Mouse (Mus musculus) forebrain, postnatal 0 days (tissue): ENCODE results near the gene Ndufs4. TPM values are rescaled to one million over a fixed set of nuclear protein-coding genes. Genes with fewer than 3 reads are reported as not detected.

Experiments
- ATAC-seq: fragments of 200-750 bp; cut with Nextera tagmentation; 2 replicates; pipeline ENCODE4 v1.8.0; 2017; ENCODE audit warnings: mild to moderate bottlenecking, moderate library complexity
- DNase-seq: peaks from one replicate; pipeline ENCODE4 v3.0.0-alpha.2; 2015
- H3K27ac ChIP-seq: fragments of 300-500 bp; sonication (generic); 2 replicates; pipeline ENCODE4 v1.5.1; 2014; ENCODE audit warnings: low read depth, mild to moderate bottlenecking, antibody characterized with exemption, low read length, moderate library complexity, mixed read lengths
- H3K27me3 ChIP-seq: fragments of 300-500 bp; sonication (generic); 2 replicates; pipeline ENCODE4 v1.6.1; 2014; ENCODE audit warnings: mild to moderate bottlenecking, low read length, mixed read lengths; ENCODE audit not compliant: insufficient read depth
- H3K36me3 ChIP-seq: fragments of 300-500 bp; sonication (generic); 2 replicates; pipeline ENCODE4 v1.6.1; 2014; ENCODE audit warnings: mild to moderate bottlenecking, moderate library complexity; ENCODE audit not compliant: insufficient read depth
- H3K4me1 ChIP-seq: fragments of 300-500 bp; sonication (generic); 2 replicates; pipeline ENCODE4 v1.6.1; 2014; ENCODE audit warnings: antibody characterized with exemption; ENCODE audit not compliant: insufficient read depth
- H3K4me2 ChIP-seq: fragments of 300-500 bp; sonication (generic); 2 replicates; pipeline ENCODE4 v1.6.1; 2014; ENCODE audit warnings: low read depth, mild to moderate bottlenecking, moderate library complexity
- H3K4me3 ChIP-seq: fragments of 300-500 bp; sonication (generic); 2 replicates; pipeline ENCODE4 v1.5.1; 2014; ENCODE audit warnings: low read depth, low read length, mixed read lengths
- H3K9ac ChIP-seq: fragments of 300-500 bp; sonication (generic); 2 replicates; pipeline ENCODE4 v1.6.1; 2014; ENCODE audit warnings: mild to moderate bottlenecking
- H3K9me3 ChIP-seq: fragments of 300-500 bp; sonication (generic); 2 replicates; pipeline ENCODE4 v1.6.1; 2016; ENCODE audit warnings: low read length
- CTCF ChIP-seq: sonication (generic); IDR thresholded peaks from 2 replicates; pipeline ENCODE4 v1.5.1; 2016; ENCODE audit warnings: antibody characterized with exemption, control low read depth, low read depth
- WGBS: fragments of 180-500 bp; shearing (Covaris S2); extraction: QIAGEN DNeasy Blood & Tissue Kit; methylation state at CpG from one replicate; pipeline ENCODE4 v1.1.7; 2014; 5-methylcytosine and 5-hydroxymethylcytosine counted together
- polyA plus RNA-seq: library from polyadenylated mRNA; unstranded; fragments of >200 nt; fragmentation: Nextera tagmentation; extraction: Ambion mirVana; gene quantifications from 2 replicates; pipeline ENCODE4 v1.2.1, GENCODE M21; 2015
- total RNA-seq: library from RNA; depleted of rRNA; stranded (reverse); fragments of >200 nt; gene quantifications from 2 replicates; pipeline ENCODE4 v1.2.3, GENCODE M21; 2014; rRNA removed

Gene Ndufs4
- total and polyA plus RNA-seq, 2 experiments from 2014 or later: 86.2 to 397 TPM

GRCm38 (mm10) chr13:114277277-114277676 is 110.8 kb downstream of the Ndufs4 start:
- 95% methylated on average over 5 of the region's 5 CpGs for whole genome bisulfite sequencing
- Histone ChIP-seq H3K9me3 (no peaks in the 10 kb centered on the region), H3K4me1 (no peaks in the 10 kb centered on the region), H3K36me3 (no peaks in the 10 kb centered on the region), H3K4me3 (no peak overlapping the region), H3K4me2 (no peak overlapping the region), H3K27me3 (no peaks in the 10 kb centered on the region), H3K9ac (no peak overlapping the region), H3K27ac (no peak overlapping the region)
- ATAC-seq: no peak
- TF ChIP-seq CTCF: no peak
- no peak for DNase-seq

DNA sequence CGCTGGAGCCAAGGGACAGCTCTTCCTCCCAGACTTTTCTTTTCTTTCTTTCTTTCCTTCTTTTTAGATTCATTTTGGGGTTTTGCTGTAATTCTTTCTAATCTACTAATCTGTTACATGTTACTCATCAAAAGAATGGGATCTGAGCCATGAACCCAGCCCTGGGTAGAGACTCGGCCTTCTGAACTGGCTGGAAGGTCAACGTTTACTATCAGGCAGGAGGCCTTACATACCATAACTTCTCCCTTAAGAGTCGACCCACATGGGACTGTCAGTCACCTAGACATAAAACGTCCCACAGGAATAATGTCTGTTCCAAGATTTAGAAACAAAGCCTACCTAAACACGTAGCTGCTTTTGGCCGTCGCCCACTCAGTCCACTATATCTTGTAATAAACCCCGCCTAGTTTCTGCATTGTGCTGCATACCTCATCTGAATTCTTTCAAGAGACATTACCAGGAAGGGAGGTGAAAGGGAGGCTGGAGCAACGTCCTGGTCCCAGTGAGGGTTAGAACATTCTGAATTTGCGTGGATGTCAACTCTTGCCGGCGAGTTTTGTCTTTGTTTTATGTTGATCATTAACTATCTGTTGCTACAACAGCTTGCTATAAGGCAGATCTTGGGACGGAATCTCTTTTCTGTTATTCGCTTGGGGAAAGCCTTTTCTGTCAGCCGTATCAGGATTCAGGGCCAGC is 116.5 kb downstream of the Ndufs4 start:
- no peak for ATAC-seq
- Histone ChIP-seq H3K27ac (no peak overlapping the region), H3K9ac (no peak overlapping the region), H3K36me3 (no peaks in the 10 kb centered on the region), H3K9me3 (no peaks in the 10 kb centered on the region), H3K4me3 (no peak overlapping the region), H3K4me1 (no peaks in the 10 kb centered on the region), H3K27me3 (no peaks in the 10 kb centered on the region), H3K4me2 (no peak overlapping the region)
- no peak for TF ChIP-seq CTCF
- WGBS: 82% methylated on average over 16 of the region's 16 CpGs
- no peak for DNase-seq

DNA sequence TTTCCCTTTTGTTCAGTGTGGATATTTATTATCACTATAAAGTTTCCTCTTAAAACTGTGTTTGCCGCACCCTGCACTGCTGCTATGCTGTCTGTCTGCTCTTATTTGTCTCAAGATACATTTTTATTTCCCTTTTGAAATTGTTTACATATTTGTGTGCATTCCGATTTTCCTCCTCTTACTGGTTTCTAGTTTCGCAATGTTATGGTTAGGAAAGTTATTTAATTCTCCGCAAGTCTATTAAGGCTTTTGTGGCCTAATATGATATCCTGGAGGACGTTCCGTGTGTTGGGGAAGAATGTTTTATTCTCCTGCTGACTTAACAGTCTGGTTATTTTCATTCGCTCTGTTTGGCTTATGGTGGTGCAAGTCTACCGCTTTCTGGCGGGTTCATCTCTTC is 120.3 kb downstream of the Ndufs4 start:
- no peak for DNase-seq
- ATAC-seq: no peak
- Histone ChIP-seq H3K27me3 (no peaks in the 10 kb centered on the region), H3K4me3 (no peak overlapping the region), H3K4me1 (no peaks in the 10 kb centered on the region), H3K4me2 (no peak overlapping the region), H3K9me3 (no peaks in the 10 kb centered on the region), H3K27ac (no peak overlapping the region), H3K36me3 (no peaks in the 10 kb centered on the region), H3K9ac (no peak overlapping the region)
- 94% methylated on average over 9 of the region's 9 CpGs for WGBS
- TF ChIP-seq CTCF: no peak

GRCm38 (mm10) chr13:114260486-114261205 is 127.4 kb downstream of the Ndufs4 start:
- no peaks in the 10 kb centered on the region for H3K4me1 ChIP-seq
- DNase-seq (no peak), ATAC-seq (no peak)
- no peaks in the 10 kb centered on the region for H3K36me3 ChIP-seq
- 60% methylated on average over 7 of the region's 7 CpGs for WGBS
- H3K9me3 ChIP-seq: no peaks in the 10 kb centered on the region
- no peak for TF ChIP-seq CTCF
- H3K4me3 ChIP-seq: no peak overlapping the region
- no peak overlapping the region for H3K4me2 ChIP-seq
- H3K9ac ChIP-seq: no peak overlapping the region
- H3K27ac ChIP-seq: no peak overlapping the region
- H3K27me3 ChIP-seq: no peaks in the 10 kb centered on the region

DNA sequence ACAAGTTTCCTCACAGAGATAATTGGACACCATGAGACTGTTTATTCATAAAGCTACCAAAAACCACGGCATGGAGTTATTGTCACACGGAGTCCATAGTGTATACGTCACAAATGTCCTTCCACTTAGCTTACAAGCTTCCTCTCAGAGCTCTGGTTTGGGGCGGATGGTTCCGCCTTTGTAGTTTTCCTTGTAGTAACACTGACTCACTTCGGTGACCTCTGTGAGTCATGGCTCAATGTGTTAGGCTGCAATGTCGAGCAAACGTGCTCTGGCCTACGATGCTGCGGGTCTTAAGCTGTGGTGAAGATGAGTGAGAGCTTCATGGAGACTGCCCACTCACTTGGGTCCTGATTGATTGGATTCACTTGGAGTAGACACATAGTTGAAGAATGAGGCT is 133.4 kb downstream of the Ndufs4 start:
- no peaks in the 10 kb centered on the region for H3K9me3 ChIP-seq
- TF ChIP-seq CTCF: no peak
- DNase-seq (no peak), ATAC-seq (no peak)
- H3K4me2 ChIP-seq: no peak overlapping the region
- H3K27me3 ChIP-seq: no peaks in the 10 kb centered on the region
- no peak overlapping the region for H3K4me3 ChIP-seq
- no peak overlapping the region for H3K9ac ChIP-seq
- H3K4me1 ChIP-seq: no peaks in the 10 kb centered on the region
- H3K27ac ChIP-seq: no peak overlapping the region
- no peaks in the 10 kb centered on the region for H3K36me3 ChIP-seq
- 90% methylated on average over 10 of the region's 10 CpGs for WGBS

Other genes starting within 250 kb of the Ndufs4 start
- 7.7 and 12.1 TPM in 2 replicates for gene Fst, start 70.7 kb upstream of the Ndufs4 start, total RNA-seq
- 12.2 and 12.4 TPM in 2 replicates for gene Fst, start 70.7 kb upstream of the Ndufs4 start, polyA plus RNA-seq